Mouse (Mus musculus) stomach, postnatal 0 days (tissue): ENCODE measurements around the gene Pik3cg.

Experiments
- CTCF ChIP-seq: IDR thresholded peaks from 2 replicates; pipeline ENCODE4 v1.5.1; 2016; ENCODE audit warnings: antibody characterized with exemption, low read depth, mild to moderate bottlenecking, moderate library complexity
- EP300 ChIP-seq: optimal IDR thresholded peaks from 2 replicates; pipeline ENCODE3; 2016; ENCODE audit warnings: antibody characterized with exemption

DNA sequence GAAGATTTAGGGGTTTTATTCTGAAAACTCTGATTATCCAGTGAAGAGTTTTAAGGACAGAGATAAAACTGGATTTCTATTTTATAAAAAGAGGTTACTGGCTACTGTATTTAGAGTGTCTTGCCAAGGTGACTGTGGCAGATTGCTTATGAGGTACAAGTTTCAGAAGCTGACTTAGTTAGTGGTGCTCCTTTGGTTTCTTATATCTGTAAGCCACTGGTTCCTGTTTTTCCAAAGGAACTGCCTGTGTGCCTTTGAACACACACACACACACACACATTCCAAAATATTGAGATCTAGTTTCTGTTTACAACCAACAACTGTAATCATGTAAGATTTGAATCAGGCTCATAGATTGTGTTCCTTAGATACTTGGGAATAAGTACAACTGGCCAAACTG, 66.7 kb downstream of the Pik3cg start:
- TF ChIP-seq CTCF (no peak), EP300 (no peak)
